Mouse (Mus musculus): ENCODE results near the gene Krtap6-1. TPM values are rescaled to one million over a fixed set of nuclear protein-coding genes. Genes with fewer than 3 reads are reported as not detected.

Gene Krtap6-1
- polyA plus RNA-seq, 1 experiment from 2014 or later: not detected

Other genes with a start within 250 kb of the Krtap6-1 start
- gene Gm20741, start 219.5 kb upstream of the Krtap6-1 start, polyA plus RNA-seq (2015; fragmentation: Nextera tagmentation; extraction: Ambion mirVana): not detected in 2 replicates
- not detected in 2 replicates for gene Krtap15, start 211.5 kb upstream of the Krtap6-1 start, polyA plus RNA-seq (2015; fragmentation: Nextera tagmentation; extraction: Ambion mirVana)
- gene Krtap14, start 205.6 kb upstream of the Krtap6-1 start, polyA plus RNA-seq (2015; fragmentation: Nextera tagmentation; extraction: Ambion mirVana): not detected in 2 replicates
- gene Krtap19-1, start 162.3 kb upstream of the Krtap6-1 start, polyA plus RNA-seq (2015; fragmentation: Nextera tagmentation; extraction: Ambion mirVana): not detected in 2 replicates
- not detected in 2 replicates for gene Krtap19-2, start 157.4 kb upstream of the Krtap6-1 start, polyA plus RNA-seq (2015; fragmentation: Nextera tagmentation; extraction: Ambion mirVana)
- gene Krtap19-3, start 153.7 kb upstream of the Krtap6-1 start, polyA plus RNA-seq (2015; fragmentation: Nextera tagmentation; extraction: Ambion mirVana): not detected in 2 replicates
- gene Krtap19-4, start 146.6 kb upstream of the Krtap6-1 start, polyA plus RNA-seq (2015; fragmentation: Nextera tagmentation; extraction: Ambion mirVana): not detected in 2 replicates
- not detected in 2 replicates for gene Krtap19-5, start 135.2 kb upstream of the Krtap6-1 start, polyA plus RNA-seq (2015; fragmentation: Nextera tagmentation; extraction: Ambion mirVana)
- gene Krtap19-9b, start 99.4 kb upstream of the Krtap6-1 start, polyA plus RNA-seq (2015; fragmentation: Nextera tagmentation; extraction: Ambion mirVana): not detected in 2 replicates
- gene Krtap16-3, start 68.8 kb upstream of the Krtap6-1 start, polyA plus RNA-seq (2015; fragmentation: Nextera tagmentation; extraction: Ambion mirVana): not detected in 2 replicates
- not detected in 2 replicates for gene Krtap22-2, start 20.9 kb upstream of the Krtap6-1 start, polyA plus RNA-seq (2015; fragmentation: Nextera tagmentation; extraction: Ambion mirVana)
- gene Gm10229, start 16.4 kb upstream of the Krtap6-1 start, polyA plus RNA-seq (2015; fragmentation: Nextera tagmentation; extraction: Ambion mirVana): not detected in 2 replicates
- not detected in 2 replicates for gene Gm10228, start 9.8 kb downstream of the Krtap6-1 start, polyA plus RNA-seq (2015; fragmentation: Nextera tagmentation; extraction: Ambion mirVana)
- not detected in 2 replicates for gene Krtap6-5, start 16.2 kb downstream of the Krtap6-1 start, polyA plus RNA-seq (2015; fragmentation: Nextera tagmentation; extraction: Ambion mirVana)
- not detected in 2 replicates for gene 1110025L11Rik, start 32.3 kb downstream of the Krtap6-1 start, polyA plus RNA-seq (2015; fragmentation: Nextera tagmentation; extraction: Ambion mirVana)
- gene Krtap6-3, start 52.3 kb downstream of the Krtap6-1 start, polyA plus RNA-seq (2015; fragmentation: Nextera tagmentation; extraction: Ambion mirVana): not detected in 2 replicates
- not detected in 2 replicates for gene Gm6358, start 109.2 kb downstream of the Krtap6-1 start, polyA plus RNA-seq (2015; fragmentation: Nextera tagmentation; extraction: Ambion mirVana)
- gene Gm10061, start 119.4 kb downstream of the Krtap6-1 start, polyA plus RNA-seq (2015; fragmentation: Nextera tagmentation; extraction: Ambion mirVana): not detected in 2 replicates
- not detected in 2 replicates for gene Gm9789, start 126.3 kb downstream of the Krtap6-1 start, polyA plus RNA-seq (2015; fragmentation: Nextera tagmentation; extraction: Ambion mirVana)
- gene Gm7735, start 137.8 kb downstream of the Krtap6-1 start, polyA plus RNA-seq (2015; fragmentation: Nextera tagmentation; extraction: Ambion mirVana): not detected in 2 replicates
- not detected in 2 replicates for gene 1110057P08Rik, start 143.0 kb downstream of the Krtap6-1 start, polyA plus RNA-seq (2015; fragmentation: Nextera tagmentation; extraction: Ambion mirVana)
- gene Krtap20-2, start 174.2 kb downstream of the Krtap6-1 start, polyA plus RNA-seq (2015; fragmentation: Nextera tagmentation; extraction: Ambion mirVana): not detected in 2 replicates

Data from lung, postnatal 0 days (tissue).